Mouse (Mus musculus) MEL (cell line): ENCODE results near the gene Olfr493. TPM values are rescaled to one million over a fixed set of nuclear protein-coding genes. Genes with fewer than 3 reads are reported as not detected.

Experiments
- polyA plus RNA-seq, 2 experiments: library from polyadenylated mRNA; stranded (reverse) in 1 of 2; unstranded in 1 of 2; fragments of >175 nt in 1 of 2; fragments of >200 nt in 1 of 2; gene quantifications; 2 replicates each; pipeline versions ENCODE4 v1.2.1 to v1.2.4; 2012; ENCODE audit warnings: low replicate concordance in 2 of 2, low read depth in 1 of 2; ENCODE audit not compliant: insufficient read length in 2 of 2, insufficient read depth in 1 of 2, missing spikeins in 1 of 2
- total RNA-seq: library from RNA; depleted of rRNA; stranded (reverse); fragments of 300-350 nt; gene quantifications from 2 replicates; pipeline ENCODE4 v1.2.3, GENCODE M21; 2012; rRNA removed

Gene Olfr493
- total and polyA plus RNA-seq, 3 experiments = not detected

Other genes starting within 250 kb of the Olfr493 start
- not detected in 2 replicates for gene Olfr482, start 249.4 kb downstream of the Olfr493 start, total RNA-seq
- not detected for gene Olfr482, start 249.4 kb downstream of the Olfr493 start, polyA plus RNA-seq
- gene Olfr483, start 246.1 kb downstream of the Olfr493 start, total RNA-seq = not detected in 2 replicates
- gene Olfr483, start 246.1 kb downstream of the Olfr493 start, polyA plus RNA-seq = not detected
- not detected in 2 replicates for gene Olfr484, start 219.5 kb downstream of the Olfr493 start, total RNA-seq
- not detected for gene Olfr484, start 219.5 kb downstream of the Olfr493 start, polyA plus RNA-seq
- not detected in 2 replicates for gene Olfr485, start 187.1 kb downstream of the Olfr493 start, total RNA-seq
- gene Olfr485, start 187.1 kb downstream of the Olfr493 start, polyA plus RNA-seq = not detected
- gene Olfr486, start 174.2 kb downstream of the Olfr493 start, total RNA-seq = not detected in 2 replicates
- gene Olfr486, start 174.2 kb downstream of the Olfr493 start, polyA plus RNA-seq = not detected
- not detected in 2 replicates for gene Olfr487, start 132.3 kb downstream of the Olfr493 start, total RNA-seq
- gene Olfr487, start 132.3 kb downstream of the Olfr493 start, polyA plus RNA-seq = not detected
- not detected in 2 replicates for gene Olfr488, start 88.6 kb downstream of the Olfr493 start, total RNA-seq
- not detected for gene Olfr488, start 88.6 kb downstream of the Olfr493 start, polyA plus RNA-seq
- gene Olfr490, start 58.0 kb downstream of the Olfr493 start, total RNA-seq = not detected in 2 replicates
- not detected for gene Olfr490, start 58.0 kb downstream of the Olfr493 start, polyA plus RNA-seq
- gene Olfr491, start 33.5 kb downstream of the Olfr493 start, total RNA-seq = not detected in 2 replicates
- gene Olfr491, start 33.5 kb downstream of the Olfr493 start, polyA plus RNA-seq = not detected
- not detected in 2 replicates for gene Olfr492, start 23.3 kb downstream of the Olfr493 start, total RNA-seq
- gene Olfr492, start 23.3 kb downstream of the Olfr493 start, polyA plus RNA-seq = not detected
- not detected in 2 replicates for gene Olfr494, start 18.4 kb upstream of the Olfr493 start, total RNA-seq
- gene Olfr494, start 18.4 kb upstream of the Olfr493 start, polyA plus RNA-seq = not detected
- not detected in 2 replicates for gene Olfr495, start 46.2 kb upstream of the Olfr493 start, total RNA-seq
- gene Olfr495, start 46.2 kb upstream of the Olfr493 start, polyA plus RNA-seq = not detected
- not detected in 2 replicates for gene Olfr497, start 73.4 kb upstream of the Olfr493 start, total RNA-seq
- gene Olfr497, start 73.4 kb upstream of the Olfr493 start, polyA plus RNA-seq = not detected
- gene Olfr498, start 118.3 kb upstream of the Olfr493 start, total RNA-seq = not detected in 2 replicates
- gene Olfr498, start 118.3 kb upstream of the Olfr493 start, polyA plus RNA-seq = not detected
- not detected in 2 replicates for gene Olfr502, start 178.1 kb upstream of the Olfr493 start, total RNA-seq
- not detected for gene Olfr502, start 178.1 kb upstream of the Olfr493 start, polyA plus RNA-seq
- not detected in 2 replicates for gene Olfr503, start 197.5 kb upstream of the Olfr493 start, total RNA-seq
- gene Olfr503, start 197.5 kb upstream of the Olfr493 start, polyA plus RNA-seq = not detected
- not detected in 2 replicates for gene Olfr504, start 218.8 kb upstream of the Olfr493 start, total RNA-seq
- gene Olfr504, start 218.8 kb upstream of the Olfr493 start, polyA plus RNA-seq = not detected